Mouse (Mus musculus) urinary bladder, postnatal 36 days (tissue): ENCODE measurements around the gene Tmpo.

ENCODE experiments used
- DNase-seq, 2 experiments: peaks; one replicate each; pipeline ENCODE4 v3.0.0; 2022; ENCODE audit warnings: low spot score in 2 of 2, mixed read lengths in 1 of 2

Tmpo gene

DNA sequence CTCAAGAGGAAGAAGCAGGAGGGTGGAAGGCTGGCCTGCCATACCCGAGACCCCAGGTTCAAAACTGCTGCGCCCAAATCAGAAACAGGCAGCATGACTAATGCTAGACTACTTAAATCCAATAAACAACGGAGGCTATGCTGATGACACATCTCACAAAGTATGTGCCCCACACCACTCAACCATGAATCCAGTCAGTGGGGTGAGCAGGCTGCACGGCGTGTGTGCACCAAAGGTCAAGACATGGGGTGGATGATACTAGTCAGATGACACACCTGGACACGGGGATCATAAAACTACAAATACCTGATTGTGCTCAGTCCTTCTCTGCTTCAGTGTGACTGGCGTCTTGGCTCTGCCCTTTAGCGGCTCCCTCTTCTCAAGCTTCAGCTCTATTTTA, 22.7 kb downstream of the Tmpo start:
- peak in 1 of 2 experiments; percentile 22 for DNase-seq

DNA sequence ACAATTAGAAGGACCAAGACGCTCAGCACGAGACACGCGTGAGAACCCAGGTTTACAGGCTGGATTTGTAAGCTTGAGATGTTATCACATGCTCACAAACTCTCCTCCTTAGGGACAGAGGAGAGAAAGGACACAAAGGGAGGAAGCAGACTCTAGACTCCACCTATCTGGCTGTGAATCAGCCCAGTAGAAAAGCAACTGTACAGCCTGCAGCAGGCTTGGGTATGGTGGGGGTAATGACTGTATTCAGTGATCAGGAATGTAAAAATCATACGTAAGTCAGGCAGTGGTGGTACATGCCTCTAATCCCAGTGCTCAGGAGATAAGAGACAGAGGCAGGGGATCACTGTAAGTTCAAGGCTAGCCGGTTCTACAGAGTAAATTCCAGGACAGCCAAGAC, 24.8 kb downstream of the Tmpo start:
- DNase-seq: no peak

DNA sequence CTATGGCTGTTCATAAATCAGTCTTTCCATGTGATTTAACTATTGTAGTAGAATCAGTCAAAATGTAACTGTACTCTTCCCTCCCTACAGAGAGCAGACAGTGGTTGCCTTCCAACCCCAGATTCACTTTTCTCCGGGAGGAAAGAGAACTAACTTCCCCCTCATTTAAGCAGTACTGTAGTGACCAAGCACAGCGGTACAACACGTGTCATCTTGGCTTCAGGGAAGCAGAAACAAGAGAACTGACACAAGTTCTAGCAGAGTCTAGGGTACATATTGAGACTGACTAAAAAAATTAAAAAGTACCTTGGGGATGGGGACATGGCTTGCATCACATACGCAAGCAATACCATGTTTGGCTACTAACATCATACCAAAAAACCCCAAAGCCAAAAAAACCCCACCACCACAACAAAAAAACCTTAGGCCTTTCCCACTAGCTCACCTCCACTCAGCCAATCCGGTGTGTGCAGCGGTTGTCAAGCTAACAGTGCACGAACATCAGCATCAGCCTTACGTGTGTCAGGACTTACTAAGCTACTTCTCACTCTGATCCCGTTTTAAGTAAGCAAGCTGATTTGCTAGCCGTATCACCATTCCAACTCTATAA, 27.1 kb downstream of the Tmpo start:
- DNase-seq: no peak

DNA sequence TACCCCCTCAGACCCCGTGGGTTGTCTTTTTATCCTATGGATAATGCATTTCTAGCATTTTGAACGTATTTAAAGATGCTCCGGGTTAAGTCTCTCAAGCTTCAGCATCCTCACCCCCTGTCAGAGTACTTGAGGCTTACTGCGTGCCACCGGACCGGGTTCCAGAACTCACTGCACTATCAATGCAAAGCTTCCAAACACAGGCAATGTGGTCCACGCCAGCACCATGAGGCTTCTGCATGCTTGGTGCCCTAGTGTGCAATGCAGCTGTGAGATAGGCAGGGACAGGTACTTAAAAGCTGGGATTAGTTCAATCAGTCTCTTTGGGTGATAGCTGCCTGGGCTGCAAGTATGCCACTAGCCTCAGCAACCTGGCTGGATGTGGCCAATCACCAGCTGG, 35.7 kb downstream of the Tmpo start:
- DNase-seq: no peak

DNA sequence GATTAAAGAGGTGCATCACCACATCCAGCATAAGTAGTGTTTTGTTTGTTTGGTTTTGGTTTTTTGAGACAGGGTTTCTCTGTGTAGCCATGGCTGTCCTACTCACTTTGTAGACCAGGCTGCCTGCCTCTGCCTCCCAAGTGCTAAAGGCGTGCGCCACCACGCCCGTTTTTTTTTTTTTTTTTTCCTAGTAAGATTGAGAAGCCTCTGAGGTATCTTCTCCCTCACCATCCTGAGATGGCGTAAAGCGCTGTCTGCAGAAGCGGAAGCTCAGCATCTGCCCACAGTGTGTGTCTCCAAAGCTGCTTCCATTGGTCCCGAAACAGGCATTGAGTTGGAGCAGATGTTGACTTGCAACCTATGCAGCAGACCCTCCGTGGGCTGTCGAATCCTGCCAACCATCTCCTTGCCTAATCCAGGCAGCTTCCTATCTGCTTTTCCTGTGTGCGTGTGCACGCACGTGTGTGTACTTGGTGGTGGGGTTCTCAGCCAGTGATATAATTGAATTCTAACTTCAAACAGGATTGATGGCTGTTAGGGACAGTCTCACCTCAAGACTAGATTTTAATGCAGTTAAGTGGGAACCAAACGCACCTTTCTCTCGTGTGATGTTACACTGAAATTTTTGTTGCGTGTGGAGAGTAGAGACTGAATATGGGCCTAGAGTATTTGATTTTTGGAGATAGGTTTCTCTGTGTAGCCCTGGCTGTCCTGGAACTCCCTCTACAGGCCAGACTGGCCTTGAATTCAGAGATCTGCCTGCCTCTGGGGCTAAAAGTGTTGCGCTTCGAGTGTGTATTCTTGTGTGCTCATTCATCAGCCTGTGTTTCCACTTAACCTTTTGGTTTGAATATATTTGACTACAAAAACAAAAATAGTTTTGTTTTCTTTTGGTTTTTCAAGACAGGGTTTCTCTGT, 37.5 kb downstream of the Tmpo start:
- DNase-seq: no peak

DNA sequence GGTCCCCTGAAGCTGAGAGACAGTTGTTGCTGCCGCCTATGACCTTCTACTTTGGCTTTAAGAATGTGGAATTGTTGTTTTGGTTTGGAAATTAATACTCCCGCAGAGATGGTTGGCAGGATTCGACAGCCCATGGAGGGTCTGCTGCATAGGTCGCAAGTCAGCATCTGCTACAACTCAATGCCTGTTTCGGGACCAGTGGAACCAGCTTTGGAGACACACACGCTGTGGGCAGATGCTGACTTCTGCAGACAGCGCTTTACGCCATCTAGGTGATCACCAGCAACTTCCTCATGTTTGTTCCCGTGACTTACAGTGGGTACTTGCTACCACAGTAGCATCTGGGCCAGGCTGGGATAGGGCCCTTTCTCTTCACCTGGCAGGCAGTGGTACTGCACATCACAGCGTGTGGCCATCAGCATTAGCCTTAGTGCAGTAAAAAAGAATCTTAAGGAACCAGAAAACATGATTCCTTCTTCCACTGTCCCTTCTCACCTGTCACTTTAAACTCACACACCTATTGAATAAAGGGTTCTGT, 38.4 kb downstream of the Tmpo start:
- DNase-seq: no peak

DNA sequence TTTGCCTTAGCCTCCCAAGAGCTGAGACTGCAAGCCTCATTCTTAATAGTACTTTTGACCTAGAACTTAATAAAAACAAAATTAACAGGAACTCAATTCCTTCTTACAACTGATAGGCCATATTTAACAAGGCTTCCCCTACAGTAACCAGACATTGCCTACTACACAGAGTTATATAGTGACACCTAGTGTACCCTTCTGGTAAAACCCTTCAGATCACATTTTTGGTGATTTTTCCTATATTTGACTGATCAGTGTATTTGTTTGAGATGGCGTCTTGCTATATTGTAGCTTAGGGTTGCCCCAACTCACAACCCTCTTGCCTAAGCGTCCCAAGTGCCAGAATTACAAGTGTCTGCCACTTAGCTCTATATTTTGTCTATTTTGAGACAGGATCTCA, 39.6 kb downstream of the Tmpo start:
- DNase-seq: no peak

DNA sequence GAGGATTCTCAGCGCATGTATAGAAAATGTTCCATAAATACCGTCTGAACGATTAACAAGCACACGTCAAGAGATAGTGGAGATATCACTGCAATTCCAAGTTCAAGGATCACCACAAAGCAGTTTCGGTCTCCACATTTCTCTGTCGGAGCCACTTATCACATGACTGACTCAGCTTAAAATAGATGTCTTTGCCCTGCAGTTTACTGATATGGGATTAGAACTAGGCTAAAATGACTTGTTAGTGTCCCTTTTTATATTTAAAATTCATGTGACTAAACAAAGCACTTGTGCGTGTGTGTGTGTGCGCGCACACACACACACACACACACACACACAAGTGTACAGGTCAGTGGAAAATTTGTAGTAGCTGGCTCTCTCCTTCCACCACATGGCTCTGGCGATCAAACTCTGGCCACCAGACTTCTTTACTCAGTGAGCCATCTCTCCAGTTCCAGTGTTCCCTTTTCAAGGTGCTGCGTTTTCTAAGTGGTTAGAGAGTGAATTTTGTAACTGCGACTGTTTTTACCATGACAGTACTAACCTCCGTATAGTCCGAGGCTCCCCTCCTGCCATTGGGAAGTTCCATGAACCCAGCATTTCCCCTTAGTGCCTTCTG, 41.9 kb downstream of the Tmpo start:
- no peak for DNase-seq

DNA sequence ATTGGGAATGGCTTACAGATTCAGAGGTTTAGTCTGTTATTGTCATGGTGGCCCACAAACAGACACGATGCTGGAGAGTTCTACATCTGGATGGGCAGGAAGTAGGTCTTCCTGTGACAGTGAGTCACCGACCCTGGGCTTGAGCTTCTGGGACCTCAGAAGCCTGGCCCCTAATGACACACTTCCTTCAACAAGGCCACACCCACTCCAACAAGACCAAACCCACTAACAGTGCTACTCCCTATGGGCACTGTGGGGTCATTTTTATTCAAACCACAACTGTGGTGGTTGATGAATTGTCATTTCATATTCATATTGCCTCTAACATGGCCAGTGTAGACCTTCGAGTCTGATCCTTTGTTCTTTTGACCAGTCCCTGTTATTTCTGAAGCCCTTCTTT, 42.8 kb downstream of the Tmpo start:
- no peak for DNase-seq

DNA sequence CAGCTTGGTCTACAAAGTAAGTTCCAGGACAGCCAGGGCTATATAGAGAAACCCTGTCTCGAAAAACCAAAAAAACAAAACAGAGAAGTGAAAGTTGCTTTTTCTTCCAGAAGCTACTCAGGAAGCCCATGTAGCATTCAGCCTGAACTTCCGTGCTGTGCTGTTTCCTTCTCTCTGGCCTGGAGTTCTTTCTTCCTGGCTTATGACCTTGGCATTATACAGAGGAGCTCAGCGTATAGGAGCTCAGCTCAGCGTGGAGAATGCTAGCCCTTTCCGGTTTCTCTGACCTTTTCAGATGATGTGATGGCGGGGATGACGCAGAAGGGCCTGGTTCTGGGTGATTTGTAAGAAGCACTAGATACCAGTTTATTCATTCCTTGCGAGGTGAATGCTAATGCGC, 43.7 kb downstream of the Tmpo start:
- no peak for DNase-seq

DNA sequence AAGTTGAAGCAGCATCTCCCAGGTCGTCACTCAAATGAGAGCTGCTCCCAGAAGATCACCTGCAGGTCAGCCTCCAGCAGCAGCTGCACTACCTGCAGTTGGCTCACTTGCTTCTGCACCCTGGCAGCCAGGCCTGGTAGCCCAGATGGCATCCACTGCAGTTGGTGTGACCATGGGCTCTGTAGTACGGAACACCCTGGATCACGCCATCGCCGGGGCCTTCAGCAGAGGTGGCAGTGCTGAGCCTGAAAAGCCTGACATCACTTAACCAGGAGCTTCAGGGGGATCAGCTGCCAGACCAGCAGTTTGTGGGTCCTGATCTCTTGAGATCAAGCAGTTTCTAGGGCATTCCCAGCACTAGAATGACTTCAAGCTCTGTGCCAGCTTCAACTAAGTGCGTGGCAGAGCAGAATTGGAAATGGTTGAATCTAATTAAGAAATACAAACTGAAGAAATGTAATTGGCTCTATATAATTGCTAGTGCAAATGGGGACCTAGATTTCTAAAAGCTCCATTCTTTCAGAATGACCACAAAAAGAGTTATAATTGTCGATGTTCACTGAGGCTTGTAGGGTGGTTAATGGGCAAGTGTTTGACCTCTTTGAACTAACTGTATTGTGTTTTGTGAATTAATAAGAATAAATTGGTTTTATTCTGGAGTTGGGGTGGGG, 45.7 kb downstream of the Tmpo start:
- no peak for DNase-seq

DNA sequence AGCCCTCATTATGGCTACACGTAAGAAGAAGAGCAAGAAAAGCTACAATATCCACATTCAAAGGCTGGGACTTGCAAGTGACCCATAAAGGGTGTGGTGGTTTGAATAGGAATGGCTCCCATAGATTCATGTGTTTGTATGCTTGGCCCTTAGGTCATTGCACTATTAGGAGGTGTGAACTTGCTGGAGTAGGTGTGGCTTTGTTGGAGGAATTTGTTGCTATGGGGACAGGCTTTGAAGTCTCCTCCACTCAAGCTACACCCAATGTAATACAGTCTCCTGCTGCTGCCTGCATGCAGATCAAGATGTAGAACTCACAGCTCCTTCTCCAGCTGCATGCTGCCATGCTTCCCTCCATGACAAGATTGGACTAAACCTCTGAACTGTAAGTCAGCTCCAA, 49.5 kb downstream of the Tmpo start:
- no peak for DNase-seq

DNA sequence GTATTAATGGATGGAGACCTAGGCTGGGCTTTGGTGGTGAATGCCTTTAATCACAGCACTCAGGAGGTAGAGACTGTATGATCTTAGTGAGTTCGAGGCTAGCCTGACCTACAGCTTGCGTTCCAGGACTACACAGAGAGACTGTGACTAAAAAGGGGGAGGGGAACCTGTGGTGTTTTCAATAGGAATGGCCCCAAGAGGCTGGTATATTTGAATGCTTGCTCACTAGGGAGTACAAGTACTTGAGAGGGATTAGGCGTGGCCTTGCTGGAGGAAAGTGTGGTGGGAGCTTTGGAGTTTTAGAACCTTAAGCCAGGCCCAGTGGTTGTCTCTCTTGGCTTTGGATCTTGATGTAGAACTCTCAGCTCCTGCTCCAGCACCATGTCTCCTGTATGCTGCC, 50.3 kb downstream of the Tmpo start:
- DNase-seq: no peak

DNA sequence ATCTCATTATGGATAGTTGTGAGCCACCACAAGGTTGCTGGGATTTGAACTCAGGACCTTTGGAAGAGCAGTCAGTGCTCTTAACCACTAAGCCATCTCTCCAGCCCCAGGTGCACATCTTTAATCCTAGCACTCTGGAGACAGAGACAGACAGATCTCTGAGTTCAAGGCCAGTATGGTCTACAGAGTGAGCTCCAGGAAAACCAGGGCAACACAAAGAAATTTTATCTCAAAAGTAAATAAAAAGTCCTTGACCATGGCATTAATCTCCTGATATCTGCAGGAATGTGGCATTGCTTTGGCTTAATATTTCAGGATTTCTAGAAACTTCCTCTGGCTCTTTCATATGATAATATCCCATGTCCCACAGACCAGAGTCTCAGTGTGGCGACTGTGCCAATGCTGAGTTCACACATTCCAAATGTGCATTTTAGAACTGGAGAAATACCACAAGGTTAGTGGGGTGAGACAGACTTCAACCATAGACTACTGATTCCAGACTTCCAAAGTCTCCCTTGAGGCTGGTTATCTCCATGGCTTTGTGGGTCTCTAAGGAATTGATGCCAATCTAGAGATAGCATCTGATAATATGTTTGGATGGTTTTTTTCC, 52.5 kb downstream of the Tmpo start:
- DNase-seq: no peak

DNA sequence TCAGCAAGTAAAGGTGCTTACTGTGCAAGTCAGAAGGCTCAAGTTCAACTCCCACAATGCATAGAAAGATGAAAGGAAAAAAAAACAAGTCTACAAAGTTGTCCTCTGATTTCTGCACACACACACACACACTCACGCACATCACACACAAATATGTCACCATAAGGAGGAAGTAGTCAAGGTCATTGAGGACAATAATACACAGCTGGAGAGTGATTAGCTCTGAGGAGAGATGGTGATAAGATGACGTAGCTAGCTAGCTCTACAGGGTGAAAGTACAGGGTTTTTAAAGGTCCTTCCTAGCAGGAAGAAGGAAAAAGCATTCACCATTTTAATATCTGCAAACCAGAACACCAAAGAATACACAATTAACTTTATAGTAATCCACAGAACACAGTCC, 53.7 kb downstream of the Tmpo start:
- no peak for DNase-seq

DNA sequence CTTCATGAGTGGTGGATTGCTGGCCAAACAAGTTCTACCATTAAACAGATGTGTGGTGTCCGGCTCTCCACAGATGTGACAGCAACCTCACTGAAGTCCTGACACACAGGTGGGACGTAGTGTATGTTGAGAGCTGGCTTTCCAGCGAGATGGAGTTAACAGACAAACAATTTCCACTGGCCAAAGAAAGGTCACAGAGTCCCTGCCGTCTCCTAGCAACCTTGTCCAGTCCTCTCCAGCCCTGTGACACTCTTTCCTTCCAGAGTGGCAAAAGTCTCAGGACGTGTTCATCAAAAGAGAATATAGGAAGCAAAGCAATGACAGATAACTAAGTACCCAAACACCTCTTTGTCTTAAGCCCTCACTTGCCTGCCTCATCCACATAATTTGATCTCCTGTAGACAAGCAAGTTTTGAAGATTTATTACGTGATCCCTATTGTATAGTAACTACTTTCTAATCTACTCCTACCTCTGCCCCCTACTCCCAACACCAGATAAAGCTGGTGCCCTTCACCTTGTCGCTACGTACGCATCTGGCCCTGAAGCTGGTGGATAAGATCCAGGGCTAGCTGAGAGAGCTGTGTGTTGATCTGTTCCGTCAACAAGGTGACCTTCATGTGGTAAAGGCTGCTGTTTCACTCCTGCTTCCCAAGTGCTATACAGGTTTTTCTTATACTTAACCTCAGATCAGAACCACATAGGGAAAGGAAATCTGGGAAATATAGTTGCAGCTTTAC, 54.3 kb downstream of the Tmpo start:
- no peak for DNase-seq

DNA sequence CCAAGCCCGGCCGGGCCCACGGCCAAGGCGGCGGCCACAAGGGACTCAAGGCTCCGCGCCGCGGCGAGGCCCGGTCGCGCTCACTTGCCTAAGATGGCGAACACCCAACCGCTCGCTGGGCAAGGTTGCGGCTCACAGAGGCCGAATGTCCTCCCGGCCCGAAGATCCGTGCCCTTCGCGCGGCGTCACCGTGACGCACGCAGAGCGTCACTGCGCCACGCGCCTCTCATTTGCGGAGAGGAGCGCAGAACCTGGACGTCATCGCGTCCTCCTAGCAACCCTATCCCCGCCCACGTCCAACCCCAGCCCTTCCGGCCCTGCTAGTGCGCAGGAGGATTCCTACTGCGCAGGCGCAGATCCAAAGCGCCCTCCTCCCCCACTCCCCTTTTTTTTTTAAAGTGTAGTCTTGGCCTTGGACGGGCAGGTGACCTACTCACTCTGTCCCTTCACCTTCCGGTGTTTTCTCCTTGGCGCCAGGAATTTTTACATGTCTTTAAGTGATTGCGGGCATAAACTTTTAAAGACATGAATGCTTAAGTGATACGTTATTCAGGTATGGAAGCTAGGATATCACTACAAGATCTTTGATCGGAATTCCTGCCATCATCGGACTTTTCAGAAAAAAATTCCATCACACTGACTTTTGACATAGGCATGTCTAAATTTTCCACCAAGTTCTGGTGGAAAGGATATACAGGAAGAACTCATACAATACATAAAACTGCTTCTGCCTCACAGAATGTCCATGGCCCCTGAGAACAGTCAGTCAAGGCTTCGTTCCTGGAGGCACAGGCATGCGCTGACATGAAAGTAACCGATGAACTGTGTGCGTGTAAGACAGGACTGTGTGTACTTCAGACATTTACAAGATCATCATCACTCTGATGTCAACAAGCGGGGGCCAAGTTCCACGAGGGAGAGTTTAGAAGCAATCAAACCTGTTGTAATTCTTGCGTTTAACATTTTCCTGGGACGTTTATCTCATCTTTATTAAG, 57.0 kb downstream of the Tmpo start, which contains the start of gene Slc25a3:
Gene Slc25a3, minus strand, starts transcription at position 232 of the 995 bp plus-strand sequence.
- DNase-seq: peak; percentile 98

DNA sequence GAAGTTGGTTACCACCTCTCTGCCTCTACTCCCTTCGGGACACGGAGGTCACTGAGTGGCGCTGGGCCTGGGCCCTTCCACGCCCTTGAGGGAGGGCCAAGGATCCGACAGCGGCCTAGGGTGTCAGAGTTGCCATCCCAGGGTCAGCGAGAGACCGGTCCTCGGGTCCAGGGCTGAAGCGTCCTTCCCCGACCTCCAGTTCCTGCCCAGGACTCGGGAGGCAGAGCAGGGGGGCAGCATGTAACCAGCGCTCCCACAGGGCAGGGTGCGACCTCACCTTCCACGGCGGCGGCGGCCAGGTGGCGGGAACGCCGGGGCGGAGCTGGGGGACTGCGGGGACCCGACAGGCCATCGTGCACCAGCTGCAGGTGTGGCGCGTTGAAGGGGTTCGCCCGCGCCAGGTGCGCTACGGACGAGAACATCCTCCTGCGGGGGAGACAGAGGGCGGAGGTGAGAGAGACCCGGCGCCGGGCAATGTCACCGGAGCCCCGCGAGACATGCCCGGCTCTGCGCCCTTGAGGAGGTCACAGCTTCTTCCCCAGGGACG, 57.8 kb downstream of the Tmpo start:
- DNase-seq: peak in 1 of 2 experiments; percentile 59

DNA sequence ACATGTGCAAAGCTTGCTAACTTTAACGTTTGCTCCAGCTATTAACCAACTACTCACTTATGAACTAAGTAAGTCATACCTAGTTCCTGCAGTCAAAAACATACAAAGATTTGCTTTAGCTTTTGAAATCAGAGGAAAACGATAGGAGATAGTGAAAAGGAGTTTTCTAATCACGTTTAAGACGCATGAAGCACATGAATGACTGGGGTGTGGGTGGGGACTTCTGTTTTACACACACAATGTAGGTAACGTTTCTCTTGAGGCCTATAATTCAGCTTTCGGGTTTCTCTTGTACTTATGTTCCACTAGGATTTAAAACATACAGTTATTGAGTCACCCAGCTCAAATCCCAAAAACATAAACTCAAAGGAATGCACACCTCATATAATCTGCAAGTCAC, 58.5 kb downstream of the Tmpo start:
- no peak for DNase-seq
